Mouse (Mus musculus) heart, postnatal 36 days (tissue): Measurements from ENCODE around the gene H2-D1. TPM values are rescaled to one million over a fixed set of nuclear protein-coding genes. Genes with fewer than 3 reads are reported as not detected.

Source experiments
- DNase-seq, 2 experiments: peaks; one replicate each; pipeline ENCODE4 v3.0.0; 2021 to 2022
- intact Hi-C: fragments of 180-260 bp; cut with DNase I; formaldehyde crosslinking; loops from one replicate; pipeline ENCODE4 v1.15.1; 2025
- total RNA-seq, 2 experiments: library from RNA; stranded (reverse); gene quantifications; 2 replicates each; pipeline ENCODE4 v1.2.3; 2021

Gene H2-D1
- total RNA-seq, 2 experiments from 2014 or later: 87.6 to 133 TPM

DNA sequence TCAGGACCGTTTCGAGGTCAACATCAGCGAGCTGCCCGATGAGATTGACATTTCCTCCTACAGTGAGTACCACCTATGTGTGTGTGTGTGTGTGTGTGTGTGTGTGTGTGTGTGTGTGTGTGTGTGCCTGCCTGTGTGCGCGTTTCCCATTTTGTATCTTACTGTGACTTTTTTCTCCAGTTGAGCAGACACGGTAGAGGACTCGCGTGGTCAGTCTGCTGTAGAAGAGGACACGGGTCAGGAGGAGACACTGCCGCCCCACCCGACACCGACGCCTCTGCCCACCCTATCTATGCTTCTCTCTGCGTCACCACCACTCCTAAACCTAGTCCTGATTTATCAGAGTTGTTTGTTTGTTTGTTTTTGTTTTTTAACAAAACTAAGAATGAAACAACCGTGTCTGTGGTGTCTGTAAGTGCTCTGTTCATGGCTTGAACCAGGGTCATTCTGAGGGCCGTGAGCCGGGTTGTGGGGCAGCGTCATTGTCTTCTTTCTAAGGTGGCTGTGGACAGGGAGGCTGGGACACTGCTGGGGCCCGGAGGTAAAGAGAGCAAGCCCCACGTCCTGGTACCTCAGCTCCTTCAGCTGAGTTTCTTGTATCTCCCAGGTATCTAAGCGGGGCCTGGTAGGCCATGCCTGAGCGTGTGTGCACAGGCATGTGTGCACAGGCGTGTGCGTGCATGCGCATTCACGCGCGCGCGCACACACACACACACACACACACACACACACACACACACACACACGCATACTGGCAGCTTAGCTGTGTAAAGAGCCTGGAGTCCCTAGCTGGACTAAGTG is 9.0 kb upstream of the H2-D1 start:
- intact Hi-C loops: no loop called here
- no peak for DNase-seq

DNA sequence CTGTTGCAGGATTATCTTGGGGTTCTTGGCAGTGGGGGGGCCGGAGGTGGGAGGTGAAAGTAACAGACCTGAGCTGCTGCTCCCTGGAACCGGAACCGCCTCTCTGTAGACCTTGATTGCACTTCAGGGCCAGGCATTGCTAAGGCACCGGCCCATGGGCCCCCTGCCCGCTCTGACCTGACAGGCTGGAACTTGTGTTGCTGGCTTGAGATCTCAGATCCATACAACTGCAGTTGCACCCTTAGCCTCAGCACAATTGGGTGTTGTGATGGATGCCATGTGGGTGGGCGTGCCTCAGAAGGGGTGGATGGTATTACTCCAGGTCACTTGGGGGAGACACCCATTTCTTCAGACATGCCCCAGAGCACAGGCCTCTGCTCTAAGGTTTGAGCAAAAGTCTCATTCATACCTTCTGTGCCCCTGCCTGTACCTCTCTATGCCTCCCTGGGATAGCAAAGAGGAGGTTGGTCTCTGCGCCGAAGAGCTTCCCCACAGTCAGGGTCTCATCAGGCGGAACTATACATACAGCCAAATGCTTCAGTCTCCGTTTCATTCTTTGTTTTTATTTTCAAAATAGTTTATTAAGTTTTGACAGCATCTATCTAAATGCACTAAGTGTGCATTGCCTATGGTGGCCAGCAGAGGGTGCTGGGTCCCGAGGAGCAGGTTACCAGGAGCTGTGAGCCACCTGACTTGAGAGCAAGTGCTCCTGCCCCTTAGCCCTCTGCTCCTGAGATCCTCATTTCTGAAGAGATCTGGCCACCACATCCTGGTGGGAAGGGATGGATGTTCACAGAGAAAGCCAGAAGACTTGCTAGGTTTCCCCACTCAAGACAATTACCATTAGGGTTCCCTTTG is 8.1 kb upstream of the H2-D1 start:
- DNase-seq: peak; percentile 62 to 73
- intact Hi-C loops: no loop called here

DNA sequence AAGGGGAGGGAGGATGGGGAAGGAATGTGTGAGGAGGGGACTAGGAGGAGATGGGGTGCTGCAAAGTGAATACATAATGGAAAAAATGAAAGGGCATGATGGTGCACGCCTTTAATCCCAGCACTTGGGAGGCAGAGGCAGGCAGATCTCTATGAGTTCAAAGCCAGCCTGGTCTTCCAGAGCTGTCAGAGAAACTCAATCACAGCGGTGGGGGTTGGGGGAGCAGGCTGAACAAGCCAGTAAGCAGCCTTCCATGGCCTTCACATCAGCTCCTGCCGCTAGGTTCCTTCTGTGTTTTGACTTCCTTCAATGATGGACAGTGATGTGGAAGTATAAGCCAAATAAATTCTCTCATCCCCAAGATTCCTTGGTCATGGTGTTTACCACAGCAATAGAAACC is 7.2 kb upstream of the H2-D1 start:
- no peak for DNase-seq
- intact Hi-C loops: no loop called here

DNA sequence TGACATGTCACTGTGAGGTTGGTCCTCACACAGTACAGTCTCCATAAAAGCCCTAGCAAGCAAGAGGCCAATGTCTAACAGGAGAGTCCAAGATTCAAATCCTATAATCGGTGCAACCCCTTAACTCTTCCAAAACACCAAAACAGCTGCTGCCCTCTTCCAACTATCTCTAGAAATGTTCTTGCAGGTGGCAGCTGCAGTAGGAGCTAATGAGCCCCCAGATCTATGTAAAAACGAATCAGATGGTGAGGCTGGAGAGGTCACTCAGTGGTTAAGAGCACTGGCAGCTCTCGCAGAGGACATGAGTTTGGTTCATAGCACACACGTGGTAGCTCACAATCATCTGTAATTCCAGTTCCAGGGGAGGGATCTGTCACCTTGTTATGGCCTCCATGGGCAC is 6.8 kb upstream of the H2-D1 start:
- DNase-seq: no peak
- intact Hi-C loops: no loop called here

DNA sequence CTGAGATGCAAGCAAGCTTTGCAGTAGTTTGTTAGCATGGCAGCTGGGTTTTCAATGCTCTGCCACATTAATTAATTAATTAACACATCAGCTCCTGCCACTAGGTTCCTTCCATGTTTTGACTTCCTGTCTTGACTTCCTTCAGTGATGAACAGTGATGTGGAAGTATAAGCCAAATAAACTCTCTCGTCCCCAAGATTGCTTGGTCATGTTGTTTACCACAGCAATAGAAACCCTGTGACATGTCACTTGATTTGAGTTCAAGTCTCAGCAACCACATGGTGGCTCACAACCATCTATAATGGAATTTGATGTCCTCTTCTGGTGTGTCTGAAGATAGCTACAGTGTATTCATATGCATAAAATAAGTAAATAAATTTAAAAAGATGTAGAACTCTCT is 5.2 kb upstream of the H2-D1 start:
- intact Hi-C loops: no loop called here

DNA sequence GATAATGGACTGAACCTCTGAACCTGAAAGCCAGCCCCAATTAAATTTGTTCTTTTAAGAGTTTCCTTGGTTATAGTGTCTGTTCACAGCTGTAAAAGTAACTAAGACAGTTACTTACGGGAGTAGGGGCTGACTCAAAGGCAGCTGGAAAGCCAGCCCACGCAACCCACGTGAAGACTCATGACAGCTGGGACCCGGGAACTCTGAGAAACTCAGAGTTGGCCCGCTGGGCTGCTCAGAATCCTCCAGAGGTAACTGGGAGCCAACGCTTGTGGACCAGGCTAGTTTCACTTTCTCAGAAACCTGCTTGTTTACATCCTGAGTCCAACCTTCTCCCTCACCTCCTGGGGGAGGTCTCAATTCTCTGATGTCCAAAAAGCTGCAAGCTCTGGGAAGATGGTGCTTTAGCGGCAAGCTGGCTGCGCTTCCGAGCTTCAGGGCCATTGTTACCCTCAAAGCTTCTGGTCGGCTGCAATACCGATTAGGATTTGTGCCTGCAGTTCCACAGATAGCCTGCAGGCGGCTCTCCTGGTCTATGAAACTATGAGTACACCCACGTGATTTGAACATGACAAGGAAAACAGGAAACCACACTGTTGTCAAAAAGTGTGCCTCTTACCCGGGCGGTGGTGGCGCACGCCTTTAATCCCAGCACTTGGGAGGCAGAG is 4.6 kb upstream of the H2-D1 start:
- intact Hi-C loops: loop anchor here (1.0 to 2.0 kb wide), 2 partner anchors 16 to 45 kb away; no protein-coding TSS in a partner anchor
- DNase-seq: peak; percentile 97 to 99

More for the DNA sequence above, 5.2 kb upstream of the H2-D1 start:
- DNase-seq: no peak

DNA sequence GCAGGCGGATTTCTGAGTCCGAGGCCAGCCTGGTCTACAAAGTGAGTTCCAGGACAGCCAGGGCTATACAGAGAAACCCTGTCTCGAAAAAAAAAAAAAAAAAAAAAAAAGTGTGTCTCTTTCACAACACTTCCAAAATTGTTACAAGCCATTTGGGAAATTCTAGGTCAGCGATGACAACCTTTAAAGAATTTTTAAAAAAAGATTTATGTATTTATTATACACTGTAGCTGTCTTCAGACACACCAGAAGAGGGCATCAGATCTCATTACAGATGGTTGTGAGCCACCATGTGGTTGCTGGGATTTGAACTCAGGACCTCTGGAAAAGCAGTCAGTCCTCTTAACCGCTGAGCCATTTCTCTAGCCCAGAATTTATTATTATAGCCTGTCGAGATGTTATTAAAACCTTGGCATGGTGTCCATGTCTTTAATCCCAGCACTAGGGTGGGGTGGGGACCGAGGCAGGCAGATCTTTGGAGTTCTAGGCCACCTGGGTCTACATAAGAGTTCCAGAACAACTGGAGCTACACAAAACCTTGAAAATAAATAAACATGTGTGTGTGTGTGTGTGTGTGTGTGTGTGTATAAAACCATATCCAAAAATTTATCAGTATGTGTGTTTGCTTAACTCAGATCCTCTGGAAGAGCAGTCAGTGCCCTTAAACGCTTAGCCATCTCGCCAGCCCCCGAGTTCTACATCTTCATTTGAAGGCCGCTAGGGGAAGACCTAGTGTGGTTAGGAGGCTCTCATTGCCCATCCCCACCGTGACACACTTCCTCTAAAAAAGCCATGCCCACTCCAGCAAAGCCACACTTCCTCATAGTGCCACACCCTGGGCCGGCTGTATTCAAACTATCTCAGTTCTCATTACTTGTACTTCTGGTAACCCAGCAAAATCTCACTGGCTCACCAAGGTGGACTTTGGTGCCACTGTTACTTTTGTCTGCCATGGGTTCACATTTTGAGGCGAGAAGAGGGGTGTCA is 3.7 kb upstream of the H2-D1 start:
- DNase-seq: peak; percentile 53 to 64
- intact Hi-C loops: loop anchor here (1.0 to 2.0 kb wide), 2 partner anchors 16 to 44 kb away; no protein-coding TSS in a partner anchor

DNA sequence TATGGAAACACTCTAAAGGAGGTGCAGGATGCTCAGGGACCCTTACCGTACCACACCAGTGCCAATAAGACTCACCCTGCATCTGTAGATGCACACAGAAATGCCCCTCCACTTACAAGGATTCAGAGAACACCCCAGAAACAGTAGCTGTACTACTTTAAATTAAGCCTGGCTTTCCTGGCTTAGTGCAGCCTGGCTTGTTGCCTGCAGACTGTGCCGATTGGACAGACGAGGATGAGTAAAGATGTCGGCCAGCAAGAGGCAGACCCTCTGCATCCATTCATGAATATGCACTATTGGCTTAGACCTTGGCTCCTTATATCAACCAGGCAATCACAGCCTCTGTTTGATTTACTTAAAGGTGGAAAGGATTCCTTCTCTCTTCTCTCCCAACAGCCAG is 2.9 kb upstream of the H2-D1 start:
- intact Hi-C loops: loop anchor here (2.0 kb wide), 1 partner anchor 43 kb away; no protein-coding TSS in a partner anchor
- no peak for DNase-seq

DNA sequence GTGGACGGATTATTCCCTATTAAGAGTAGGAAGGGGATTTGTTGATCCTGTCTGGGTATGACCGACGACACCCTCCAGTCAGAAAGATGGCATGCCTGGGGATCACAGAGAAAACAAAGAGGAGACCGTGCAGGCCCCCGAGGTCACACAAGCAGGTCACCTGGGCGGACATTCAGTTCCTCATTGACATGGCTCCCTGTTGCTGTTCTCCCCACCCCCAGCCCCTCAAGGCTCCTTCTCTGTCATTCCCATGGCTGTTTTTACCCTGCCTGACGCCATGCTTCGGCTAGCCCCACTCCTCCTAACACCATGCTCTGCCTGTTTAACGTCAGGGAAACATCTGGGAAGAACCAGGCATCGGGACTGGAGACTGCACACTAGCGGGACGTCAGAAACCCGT is 879 bp upstream of the H2-D1 start:
- no peak for DNase-seq
- intact Hi-C loops: no loop called here

DNA sequence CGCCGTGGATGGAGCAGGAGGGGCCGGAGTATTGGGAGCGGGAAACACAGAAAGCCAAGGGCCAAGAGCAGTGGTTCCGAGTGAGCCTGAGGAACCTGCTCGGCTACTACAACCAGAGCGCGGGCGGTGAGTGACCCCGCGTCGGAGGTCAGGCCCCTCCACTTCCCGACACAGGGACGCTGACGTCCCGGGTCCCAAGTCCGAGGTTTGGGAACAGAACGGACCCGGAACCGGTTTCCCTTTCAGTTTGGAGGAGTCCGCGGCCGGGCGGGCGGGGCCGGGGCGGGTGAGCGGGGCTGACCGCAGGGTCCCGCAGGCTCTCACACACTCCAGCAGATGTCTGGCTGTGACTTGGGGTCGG is 973 bp downstream of the H2-D1 start:
- DNase-seq: peak; percentile 30 to 34
- intact Hi-C loops: no loop called here

DNA sequence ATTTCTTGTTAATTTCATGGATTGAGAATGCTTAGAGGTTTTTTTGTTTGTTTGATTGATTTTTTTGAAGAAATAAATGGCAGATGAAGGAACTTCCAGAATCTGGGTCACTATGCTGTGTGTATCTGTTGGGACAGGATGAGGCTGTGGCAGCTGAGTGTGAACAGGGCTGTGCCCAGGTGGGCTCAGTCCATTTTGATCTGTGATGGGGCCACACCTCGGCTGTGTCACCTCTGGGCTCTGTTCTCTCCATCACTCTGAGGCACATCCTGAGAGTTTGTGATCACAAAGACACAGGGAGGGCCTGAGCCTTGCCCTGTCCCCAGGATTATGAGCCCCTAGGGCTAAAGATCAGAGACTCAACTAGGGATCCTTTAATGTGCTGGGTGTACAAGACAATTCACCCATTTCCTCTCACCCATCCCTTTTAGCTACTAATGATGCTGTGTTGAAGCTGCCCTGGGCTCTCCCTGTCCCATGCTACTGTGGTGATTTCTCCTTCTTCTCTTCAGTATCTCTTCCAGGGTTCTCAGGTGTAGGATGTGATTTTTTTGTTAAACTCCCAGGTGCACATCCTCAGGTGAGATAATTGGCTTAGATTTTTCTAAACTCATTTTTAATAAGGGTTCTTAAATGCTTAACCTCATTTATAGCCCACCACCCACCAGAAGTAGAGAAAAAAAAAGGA is 5.0 kb downstream of the H2-D1 start:
- no peak for DNase-seq
- intact Hi-C loops: no loop called here

DNA sequence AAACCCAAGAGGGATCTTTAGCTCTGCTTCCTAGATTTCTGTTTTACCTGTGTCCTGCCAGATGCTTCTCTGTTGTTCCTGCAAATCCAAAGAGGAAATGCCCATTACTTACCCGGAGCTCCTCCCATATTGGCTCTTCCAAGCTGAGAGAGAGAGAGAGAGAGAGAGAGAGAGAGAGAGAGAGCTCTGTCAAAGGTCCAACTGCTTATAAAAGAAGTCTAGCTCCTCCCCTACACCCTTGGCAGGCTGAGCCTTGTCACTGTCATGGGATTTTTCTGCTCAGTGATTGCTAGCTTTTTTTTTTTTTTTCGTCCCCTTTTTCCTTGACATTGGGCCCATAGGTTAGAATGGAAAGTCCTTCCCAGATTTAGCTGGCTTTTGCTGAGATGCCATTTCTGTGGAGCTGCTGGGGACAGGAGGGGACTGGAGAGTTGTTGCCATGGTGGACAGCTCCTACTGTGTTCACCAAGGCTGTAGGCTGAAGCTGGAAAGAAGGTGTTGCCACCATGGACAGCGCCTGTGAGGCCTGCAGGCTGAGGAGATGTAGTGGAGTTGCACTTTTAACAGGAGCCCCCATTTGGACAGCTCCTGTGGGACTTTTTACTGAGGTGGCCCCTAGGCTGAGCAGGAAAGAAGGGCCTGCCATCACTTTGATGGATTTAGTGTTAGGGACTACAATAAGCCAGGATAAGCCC is 7.3 kb downstream of the H2-D1 start:
- intact Hi-C loops: loop anchor here (1.0 to 2.0 kb wide), 2 partner anchors 1275 to 1309 kb away; no protein-coding TSS in a partner anchor

DNA sequence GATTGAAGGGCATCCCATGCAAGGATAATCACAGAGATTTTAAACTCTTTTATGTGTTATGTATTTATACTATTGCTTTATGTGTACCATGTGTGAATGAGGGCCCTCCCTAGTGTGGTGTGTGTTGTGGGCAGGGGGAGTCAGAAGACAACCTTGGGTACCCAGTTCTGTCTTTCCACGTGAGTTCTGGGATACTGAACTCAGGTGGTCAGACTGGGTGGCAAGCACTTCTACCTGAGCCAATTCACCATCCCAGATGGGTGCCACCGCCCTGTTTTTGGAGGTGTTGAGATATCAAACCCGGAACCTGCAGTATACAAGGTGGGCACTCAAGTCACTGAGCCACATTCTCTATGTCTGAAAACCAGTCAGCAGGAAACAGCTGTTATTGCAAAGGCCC is 9.7 kb downstream of the H2-D1 start:
- DNase-seq: no peak
- intact Hi-C loops: no loop called here

More for the DNA sequence above, 7.3 kb downstream of the H2-D1 start:
- DNase-seq: peak; percentile 39 to 43

DNA sequence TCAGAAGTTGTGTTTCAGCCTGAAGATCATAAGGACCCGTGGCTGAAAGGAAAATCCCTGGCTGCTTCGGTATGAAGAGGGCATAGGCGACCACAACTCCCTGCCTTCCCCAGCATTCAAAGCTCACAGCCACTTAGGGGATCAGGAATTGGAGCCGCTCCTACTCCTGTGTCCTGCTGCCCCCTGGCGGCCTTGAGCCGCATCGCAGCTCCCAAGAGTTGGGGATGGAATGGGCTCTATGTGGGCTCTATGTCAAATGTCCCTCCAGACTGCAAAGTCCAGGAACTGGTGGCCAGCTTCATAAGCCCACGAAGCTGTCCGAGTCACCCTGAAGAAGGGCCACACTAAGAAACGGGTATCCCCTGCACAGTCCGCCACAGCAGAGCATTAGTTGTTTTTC is 12.2 kb downstream of the H2-D1 start:
- intact Hi-C loops: loop anchor here (1.0 kb wide), 2 partner anchors 16 to 1304 kb away; no protein-coding TSS in a partner anchor
- DNase-seq: peak; percentile 90 to 97

DNA sequence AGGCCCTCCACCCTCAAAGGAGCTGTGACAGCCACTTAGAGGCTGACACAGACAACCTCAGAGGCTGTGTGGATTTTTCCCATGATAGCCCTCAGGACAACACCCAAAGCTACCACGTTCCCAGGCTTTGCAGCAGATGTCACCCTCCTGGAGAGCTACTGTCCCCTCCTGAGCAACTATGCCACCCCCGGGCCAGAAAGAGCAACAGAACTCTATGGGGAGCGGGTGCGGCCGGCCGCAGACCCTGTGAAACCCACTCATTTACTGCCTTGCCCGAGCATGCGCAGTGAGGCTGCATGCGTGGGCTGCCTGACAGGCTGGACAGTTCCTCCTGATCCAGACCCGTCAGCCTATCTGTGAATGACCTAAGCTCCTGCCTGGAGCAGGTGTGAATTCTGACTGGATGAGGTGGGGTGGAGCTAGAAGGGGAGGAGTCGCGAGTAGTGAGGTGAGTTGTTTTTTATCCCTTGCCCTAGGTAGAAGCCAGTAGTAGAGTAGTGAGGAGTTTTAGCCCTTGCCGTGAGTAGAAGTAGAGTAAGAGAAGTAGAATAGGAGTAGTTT is 13.9 kb downstream of the H2-D1 start:
- intact Hi-C loops: no loop called here
- DNase-seq: no peak

DNA sequence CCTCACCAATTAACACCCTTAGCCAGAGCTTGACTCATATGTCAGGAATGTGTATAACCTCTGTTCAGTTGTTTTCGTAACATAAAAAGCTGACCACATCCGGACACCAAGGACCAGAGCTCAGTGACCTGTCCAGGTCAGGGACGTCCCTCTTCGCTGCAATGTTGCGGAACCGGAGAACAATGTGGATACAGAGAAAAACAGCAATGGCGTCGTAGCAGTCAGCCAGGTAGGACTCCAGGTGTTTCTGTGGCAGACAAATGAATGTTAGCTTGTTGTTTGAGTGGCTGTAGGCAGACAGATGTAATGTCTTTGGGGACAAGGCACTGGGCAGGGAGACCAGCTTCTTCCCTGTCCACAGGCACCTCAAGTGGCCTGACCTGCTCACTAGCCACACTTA is 15.5 kb downstream of the H2-D1 start:
- DNase-seq: no peak
- intact Hi-C loops: no loop called here

DNA sequence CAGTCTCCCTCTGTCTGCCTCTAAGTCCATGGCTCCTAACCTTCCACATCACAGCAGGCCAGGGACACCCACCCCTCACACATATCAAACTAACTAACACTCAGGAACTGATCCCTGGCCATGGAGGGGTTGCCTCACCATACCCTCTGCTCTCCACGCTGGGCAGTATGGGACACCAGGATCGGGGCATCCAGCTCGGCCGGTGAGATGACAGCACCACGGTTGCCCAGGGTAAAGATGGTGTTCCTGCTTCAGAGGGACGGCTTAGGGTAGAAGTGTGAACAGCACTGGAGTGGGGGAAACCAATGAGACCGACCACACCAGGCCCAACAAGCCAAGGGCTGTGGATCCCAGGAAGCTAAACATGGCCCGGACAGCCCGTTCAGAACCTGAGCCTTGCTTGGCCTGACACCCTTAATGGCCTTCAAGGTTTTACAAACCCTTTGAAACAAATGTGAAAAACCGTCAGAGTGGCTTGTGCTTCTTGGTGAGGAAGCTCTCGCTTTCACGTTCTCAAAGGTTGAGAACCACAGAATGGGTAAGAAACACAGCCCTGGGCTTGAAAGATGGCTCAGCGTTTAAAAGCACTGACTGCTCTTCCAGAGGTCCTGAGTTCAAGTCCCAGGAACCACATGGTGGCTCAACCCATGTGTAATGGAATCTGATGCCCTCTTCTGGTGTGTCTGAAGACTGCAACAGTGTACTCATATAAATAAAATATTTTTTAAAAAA is 16.6 kb downstream of the H2-D1 start:
- no peak for DNase-seq
- intact Hi-C loops: no loop called here

DNA sequence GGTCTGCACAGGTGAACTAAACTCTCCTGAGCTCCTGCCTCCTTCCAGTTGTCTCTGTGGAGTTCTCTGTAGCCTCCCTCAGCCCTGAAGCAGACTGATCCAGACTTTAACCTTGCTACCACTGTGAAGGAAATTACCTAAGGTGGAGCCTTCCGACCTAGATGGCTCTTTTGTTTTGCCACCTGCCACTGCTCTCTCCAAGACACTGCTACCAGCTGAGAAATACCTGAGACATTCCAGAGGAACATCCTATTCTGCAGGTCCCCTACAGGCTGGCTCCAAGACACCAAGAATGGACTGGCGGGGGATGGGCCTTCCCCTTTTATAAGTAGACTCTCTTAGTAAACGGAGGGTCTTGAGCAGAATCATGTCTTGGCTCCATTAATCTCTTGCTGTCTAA is 17.7 kb downstream of the H2-D1 start:
- no peak for DNase-seq
- intact Hi-C loops: no loop called here
